Mouse (Mus musculus) cerebellum, adult 8-10 months (tissue): ENCODE results near the gene Prss8.
"Not testable (repeated sequence)": the region's sequence is repeated elsewhere in the genome, so short reads cannot be mapped to it uniquely, and the experiment has no call there.

Source experiments
- DNase-seq: peaks from one replicate; pipeline ENCODE4 v3.0.0; 2022

Gene Prss8

GRCm38 (mm10) chr7:127927726-127928125 is 2.2 kb downstream of the Prss8 start:
- DNase-seq = no peak

- DNase-seq = no peak
Observed at GRCm38 (mm10) chr7:127926846-127927245, 3.1 kb downstream of the Prss8 start.

- no peak for DNase-seq
Observed at GRCm38 (mm10) chr7:127926066-127926465, 3.8 kb downstream of the Prss8 start.

- no peak for DNase-seq
Observed at GRCm38 (mm10) chr7:127925252-127925651, 4.7 kb downstream of the Prss8 start.

GRCm38 (mm10) chr7:127923714-127924113 is 6.2 kb downstream of the Prss8 start:
- no peak for DNase-seq

GRCm38 (mm10) chr7:127922451-127923275 is 7.2 kb downstream of the Prss8 start:
- no peak for DNase-seq

GRCm38 (mm10) chr7:127921516-127921915 is 8.4 kb downstream of the Prss8 start:
- no peak for DNase-seq

GRCm38 (mm10) chr7:127919290-127919689 is 10.6 kb downstream of the Prss8 start:
- no peak for DNase-seq

GRCm38 (mm10) chr7:127918203-127918602 is 11.7 kb downstream of the Prss8 start:
- DNase-seq = no peak

- DNase-seq = no peak
Observed at GRCm38 (mm10) chr7:127915293-127915692, 14.6 kb downstream of the Prss8 start.

GRCm38 (mm10) chr7:127912938-127913337 is 17.0 kb downstream of the Prss8 start:
- DNase-seq = no peak

GRCm38 (mm10) chr7:127912190-127912871 is 17.6 kb downstream of the Prss8 start, which contains the start of gene Kat8:
Gene Kat8 (plus strand): TSS chr7:127912516.
- DNase-seq = peak; percentile 84

- DNase-seq = no peak
Observed at GRCm38 (mm10) chr7:127908656-127909055, 21.2 kb downstream of the Prss8 start.

GRCm38 (mm10) chr7:127907939-127908338 is 22.0 kb downstream of the Prss8 start:
- no peak for DNase-seq

GRCm38 (mm10) chr7:127903971-127904796 is 25.7 kb downstream of the Prss8 start, which contains the start of gene Bckdk:
Gene Bckdk (plus strand): TSS chr7:127904082.
- DNase-seq = peak; percentile 71

- DNase-seq = no peak
Observed at GRCm38 (mm10) chr7:127901772-127902171, 28.1 kb downstream of the Prss8 start.

GRCm38 (mm10) chr7:127899997-127900396 is 29.9 kb downstream of the Prss8 start:
- DNase-seq = no peak

- DNase-seq = no peak
Observed at GRCm38 (mm10) chr7:127898179-127898956, 31.5 kb downstream of the Prss8 start.

- no peak for DNase-seq
Observed at GRCm38 (mm10) chr7:127897542-127897941, 32.4 kb downstream of the Prss8 start.

- DNase-seq = peak; percentile 73
Observed at GRCm38 (mm10) chr7:127896384-127896783, 33.5 kb downstream of the Prss8 start.

GRCm38 (mm10) chr7:127895891-127896290 is 34.0 kb downstream of the Prss8 start:
- not testable (repeated sequence) for DNase-seq

GRCm38 (mm10) chr7:127895442-127895841 is 34.5 kb downstream of the Prss8 start, which contains the start of the genes Gm21974 and Vkorc1:
Gene Gm21974 (minus strand): TSS chr7:127895454.
Gene Vkorc1 (minus strand): TSS chr7:127895617.
- DNase-seq = peak; percentile 96
